Mouse (Mus musculus) kidney, postnatal 0 days (tissue): ENCODE data around the gene Smad3. TPM values are rescaled to one million over a fixed set of nuclear protein-coding genes. Genes with fewer than 3 reads are reported as not detected.
A peak's percentile ranks its signal among the peaks of the same experiment; 100 is the strongest.

ENCODE experiments used
- ATAC-seq: fragments of 200-750 bp; cut with Nextera tagmentation; replicated peaks from 2 replicates; pipeline ENCODE4 v1.8.0; 2017; ENCODE audit warnings: low read depth, moderate number of reproducible peaks, moderate TSS enrichment, moderate library complexity; ENCODE audit not compliant: low FRiP score
- DNase-seq: peaks from one replicate; pipeline ENCODE4 v3.0.0-alpha.2; 2016; ENCODE audit warnings: low spot score
- H3K27ac ChIP-seq: fragments of 300-500 bp; sonication (generic); 2 replicates; pipeline ENCODE4 v1.5.1; 2014; ENCODE audit warnings: mild to moderate bottlenecking
- H3K27me3 ChIP-seq: fragments of 300-500 bp; sonication (generic); 2 replicates; pipeline ENCODE4 v1.6.1; 2014; ENCODE audit warnings: low read length, mixed read lengths; ENCODE audit not compliant: insufficient read depth
- H3K36me3 ChIP-seq: fragments of 300-500 bp; sonication (generic); 2 replicates; pipeline ENCODE4 v1.6.1; 2014; ENCODE audit warnings: low read length, mixed read lengths; ENCODE audit not compliant: insufficient read depth
- H3K4me1 ChIP-seq: fragments of 300-500 bp; sonication (generic); replicated peaks from 2 replicates; pipeline ENCODE4 v1.6.1; 2014; ENCODE audit warnings: antibody characterized with exemption, low read length, mixed read lengths; ENCODE audit not compliant: insufficient read depth
- H3K4me2 ChIP-seq: fragments of 300-500 bp; sonication (generic); 2 replicates; pipeline ENCODE4 v1.6.1; 2014; ENCODE audit warnings: mild to moderate bottlenecking, low read length, moderate library complexity, mixed read lengths
- H3K4me3 ChIP-seq: fragments of 300-500 bp; sonication (generic); replicated peaks from 2 replicates; pipeline ENCODE4 v1.5.1; 2014; ENCODE audit warnings: low read depth, low read length
- H3K9ac ChIP-seq: fragments of 300-500 bp; sonication (generic); 2 replicates; pipeline ENCODE4 v1.6.1; 2014; ENCODE audit warnings: low read depth, low read length
- H3K9me3 ChIP-seq: fragments of 300-500 bp; sonication (generic); replicated peaks from 2 replicates; pipeline ENCODE4 v1.6.1; 2016; ENCODE audit warnings: low read length, inconsistent platforms, mixed read lengths
- CTCF ChIP-seq: IDR thresholded peaks from 2 replicates; pipeline ENCODE4 v1.5.1; 2016; ENCODE audit warnings: antibody characterized with exemption, low read depth, mild to moderate bottlenecking, moderate library complexity
- WGBS: fragments of 180-500 bp; shearing (Covaris S2); extraction: QIAGEN DNeasy Blood & Tissue Kit; methylation state at CpG from one replicate; pipeline ENCODE4 v1.1.7; 2014; 5-methylcytosine and 5-hydroxymethylcytosine counted together
- polyA plus RNA-seq: library from polyadenylated mRNA; unstranded; fragments of >200 nt; fragmentation: Nextera tagmentation; extraction: Ambion mirVana; gene quantifications from 2 replicates; pipeline ENCODE4 v1.2.1, GENCODE M21; 2015

Smad3 gene
- polyA plus RNA-seq, 1 experiment from 2014 or later: 20.0 TPM

DNA sequence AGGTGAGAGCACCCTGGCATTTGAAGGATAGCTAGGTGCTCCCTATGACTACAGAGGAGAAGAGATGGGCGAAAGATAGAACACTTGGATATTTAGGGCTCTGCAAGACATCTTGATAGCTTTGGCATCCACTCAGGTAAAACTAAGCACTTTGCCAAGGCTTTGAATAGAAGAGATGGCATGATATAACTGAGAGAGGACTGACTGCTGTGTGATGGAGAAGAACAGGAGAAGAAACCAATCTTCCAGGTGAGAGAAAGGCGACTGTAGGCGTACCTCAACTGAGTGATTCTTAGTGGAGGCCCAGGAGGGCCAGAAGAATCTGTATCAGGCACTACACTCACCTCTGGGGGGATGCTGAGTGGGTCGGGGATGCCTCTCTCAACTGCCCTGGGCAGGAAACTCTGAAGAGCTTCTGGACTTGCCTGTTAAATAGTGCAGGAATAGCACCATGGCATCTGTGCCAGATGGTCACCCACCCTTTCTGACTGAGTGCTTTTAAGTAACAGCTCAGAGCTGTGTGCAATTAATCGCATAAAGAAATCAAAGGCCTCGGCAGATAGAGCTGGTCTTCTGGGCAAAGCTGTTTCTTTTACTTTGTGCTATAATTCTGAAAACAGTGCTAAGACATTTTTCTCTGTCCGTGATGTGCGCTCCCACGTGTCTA, 132.6 kb downstream of the Smad3 start:
- no peak overlapping the region for H3K4me2 ChIP-seq
- ATAC-seq (no peak), DNase-seq (no peak)
- TF ChIP-seq CTCF: no peak
- no peaks in the 10 kb centered on the region for H3K9me3 ChIP-seq
- no peak overlapping the region for H3K9ac ChIP-seq
- H3K4me1 ChIP-seq: no peaks in the 10 kb centered on the region
- 90% methylated on average over 9 of the region's 9 CpGs for WGBS
- H3K27ac ChIP-seq: no peak overlapping the region
- no peaks in the 10 kb centered on the region for H3K27me3 ChIP-seq
- H3K36me3 ChIP-seq: peaks cover 18% of the 10 kb centered on the region; the same call in 1 of the 2 replicates
- no peak overlapping the region for H3K4me3 ChIP-seq

DNA sequence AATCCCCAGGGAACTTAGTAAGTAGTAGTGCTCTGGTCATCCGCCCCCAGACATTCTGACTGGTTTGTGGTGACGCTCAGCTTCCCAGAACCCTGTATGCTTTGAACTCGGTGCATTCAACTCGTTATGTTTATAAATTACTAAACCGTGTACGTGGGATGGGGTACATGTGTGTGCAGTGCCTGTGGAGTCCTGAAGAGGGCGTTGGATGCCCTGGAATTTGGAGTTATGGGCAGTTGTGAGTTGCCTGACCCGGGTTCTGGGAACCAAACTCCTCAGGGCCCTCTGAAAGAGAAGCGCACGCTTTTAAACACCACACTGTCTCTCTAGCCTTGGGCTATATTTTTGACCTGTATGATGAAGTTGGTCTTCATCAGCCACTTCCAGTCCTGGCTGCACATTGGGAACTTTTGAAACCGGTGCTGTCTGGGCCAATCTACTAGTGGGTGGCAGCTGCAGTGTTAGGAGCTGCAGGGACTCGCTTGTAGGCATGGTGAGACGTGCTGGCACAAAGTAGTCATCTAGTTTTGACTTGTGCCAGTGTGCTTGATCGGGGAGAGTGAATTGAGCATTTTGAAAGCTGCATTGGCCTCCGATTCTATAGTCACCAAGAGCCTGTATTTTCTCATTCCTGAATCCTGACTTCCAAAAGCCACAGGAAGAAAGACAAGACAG, 133.8 kb downstream of the Smad3 start:
- Histone ChIP-seq H3K36me3 (peaks cover 12% of the 10 kb centered on the region; the same call in 1 of the 2 replicates), H3K27ac (no peak overlapping the region), H3K4me1 (no peaks in the 10 kb centered on the region), H3K4me2 (no peak overlapping the region), H3K27me3 (no peaks in the 10 kb centered on the region), H3K4me3 (no peak overlapping the region), H3K9me3 (no peaks in the 10 kb centered on the region), H3K9ac (no peak overlapping the region)
- no peak for TF ChIP-seq CTCF
- DNase-seq (no peak), ATAC-seq (no peak)
- WGBS: 78% methylated on average over 15 of the region's 15 CpGs

GRCm38 (mm10) chr9:63617967-63618366, 139.8 kb downstream of the Smad3 start:
- Histone ChIP-seq H3K27ac (no peak overlapping the region), H3K9ac (no peak overlapping the region), H3K9me3 (no peaks in the 10 kb centered on the region), H3K4me2 (no peak overlapping the region), H3K27me3 (no peaks in the 10 kb centered on the region), H3K36me3 (peaks cover 26% of the 10 kb centered on the region; the same call in 1 of the 2 replicates), H3K4me3 (no peak overlapping the region), H3K4me1 (0 out of 2 replicates have a peak, but pooled peaks cover 6% of the 10 kb centered on the region)
- no peak for TF ChIP-seq CTCF
- WGBS: 81% methylated on average over 2 of the region's 2 CpGs
- ATAC-seq (no peak), DNase-seq (no peak)

DNA sequence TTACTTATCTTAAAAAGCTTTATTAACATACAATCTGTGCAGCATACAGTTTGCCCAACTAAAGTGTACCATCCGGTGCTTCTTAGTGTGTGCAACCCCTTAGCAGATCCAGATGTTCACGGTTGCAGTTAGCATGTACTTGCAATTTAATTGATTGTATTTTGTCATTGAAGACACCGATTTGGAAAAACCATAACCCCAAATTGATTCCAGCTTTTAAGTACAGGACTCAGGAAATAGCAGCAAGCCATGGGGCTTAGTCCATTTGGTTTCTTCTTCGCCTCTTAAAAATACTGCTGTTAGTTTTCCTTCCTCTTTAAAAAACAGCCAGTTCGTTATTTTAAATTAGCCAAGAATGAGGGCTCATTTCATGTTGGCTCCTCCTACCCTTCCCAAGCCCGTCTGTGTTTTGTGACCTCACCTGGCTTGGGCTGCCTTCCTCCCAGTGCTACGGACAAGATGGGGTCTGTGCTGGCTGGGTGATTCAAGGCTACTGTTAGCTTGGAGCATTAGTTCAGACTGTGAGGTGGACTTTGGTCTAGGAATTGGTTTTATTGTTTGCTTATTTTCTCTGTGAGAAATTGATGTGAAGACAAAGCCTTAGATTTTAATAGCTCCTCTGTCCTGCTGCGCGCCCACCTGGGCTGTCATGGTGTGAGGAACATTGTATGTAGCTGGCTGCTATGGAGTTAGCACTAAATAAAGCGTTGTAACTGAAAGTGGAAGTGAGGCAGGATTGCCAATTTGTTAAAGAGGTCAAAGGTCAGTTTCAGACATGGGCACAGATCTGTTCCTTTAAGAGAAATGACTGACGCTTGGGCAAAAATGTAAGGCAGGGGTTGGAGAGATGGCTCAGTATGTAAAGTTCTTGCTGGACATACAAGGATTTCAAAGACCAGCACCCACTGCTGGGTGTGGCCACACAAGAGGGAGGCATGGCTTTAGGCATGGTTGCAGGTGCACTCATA, 143.5 kb downstream of the Smad3 start:
- H3K4me3 ChIP-seq: no peak overlapping the region
- ATAC-seq (no peak), DNase-seq (no peak)
- no peak overlapping the region for H3K27ac ChIP-seq
- TF ChIP-seq CTCF: no peak
- no peaks in the 10 kb centered on the region for H3K9me3 ChIP-seq
- peaks cover 32% of the 10 kb centered on the region for H3K4me1 ChIP-seq
- H3K36me3 ChIP-seq: peaks cover 14% of the 10 kb centered on the region; the same call in 1 of the 2 replicates
- H3K27me3 ChIP-seq: no peaks in the 10 kb centered on the region
- H3K9ac ChIP-seq: no peak overlapping the region
- H3K4me2 ChIP-seq: no peak overlapping the region
- 71% methylated on average over 11 of the region's 11 CpGs for WGBS

DNA sequence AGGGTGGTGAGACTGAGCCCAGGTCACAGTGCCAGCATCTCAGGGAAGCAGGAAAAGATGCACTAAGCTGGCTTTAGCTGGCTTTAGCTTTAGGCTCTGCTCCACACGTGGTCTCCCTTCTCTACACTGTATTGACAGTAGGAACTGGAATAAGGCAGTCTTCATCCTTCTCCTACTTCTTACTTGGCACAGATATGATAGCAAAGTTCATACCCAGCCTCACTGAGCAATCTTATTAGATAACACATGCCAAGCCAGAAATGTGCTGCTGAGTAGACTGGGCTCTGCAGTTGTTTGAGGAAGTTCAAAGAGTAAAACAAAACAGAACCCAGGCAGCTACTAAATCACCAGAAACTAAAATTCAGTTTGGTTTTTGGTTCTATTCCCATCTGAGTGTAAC, 144.2 kb downstream of the Smad3 start:
- Histone ChIP-seq H3K9me3 (no peaks in the 10 kb centered on the region), H3K4me3 (no peak overlapping the region), H3K27me3 (no peaks in the 10 kb centered on the region), H3K36me3 (peaks cover 11% of the 10 kb centered on the region; the same call in 1 of the 2 replicates), H3K9ac (no peak overlapping the region), H3K4me1 (peaks cover 34% of the 10 kb centered on the region), H3K4me2 (no peak overlapping the region), H3K27ac (0 out of 2 replicates have a peak overlapping the region, but pooled peaks have one; percentile 19)
- WGBS: 46% methylated on average over 1 of the region's 1 CpGs
- DNase-seq (no peak), ATAC-seq (no peak)
- TF ChIP-seq CTCF: no peak
